Mouse (Mus musculus) E14TG2a.4 (cell line): ENCODE results near the gene Exoc3l.
A peak's percentile ranks its signal among the peaks of the same experiment; 100 is the strongest.

Experiments used
- H3K27me3 ChIP-seq: 2 replicates; pipeline ENCODE4 v1.6.1; 2014; ENCODE audit warnings: low read length, control low read depth; ENCODE audit not compliant: insufficient read depth
- H3K36me3 ChIP-seq: 2 replicates; pipeline ENCODE4 v1.6.1; 2014; ENCODE audit warnings: low read length, control low read depth; ENCODE audit not compliant: insufficient read depth
- H3K4me1 ChIP-seq: replicated peaks from 2 replicates; pipeline ENCODE4 v1.6.1; 2014; ENCODE audit warnings: low read depth, low read length, control low read depth
- H3K4me3 ChIP-seq: replicated peaks from 2 replicates; pipeline ENCODE4 v1.5.1; 2014; ENCODE audit warnings: mild to moderate bottlenecking, low read length
- H3K9me3 ChIP-seq: 2 replicates; pipeline ENCODE4 v1.6.1; 2014; ENCODE audit warnings: low read length, control low read depth
- CTCF ChIP-seq: conservative IDR thresholded peaks from 2 replicates; pipeline ENCODE4 v1.5.1; 2014; ENCODE audit warnings: low read length
- NANOG ChIP-seq: IDR thresholded peaks from 2 replicates; pipeline ENCODE4 v1.6.1; 2014; ENCODE audit warnings: borderline replicate concordance, low read length, mixed read lengths
- POU5F1 ChIP-seq: IDR thresholded peaks from 2 replicates; pipeline ENCODE4 v1.6.1; 2014; ENCODE audit warnings: low read length, borderline replicate concordance

Gene Exoc3l

GRCm38 (mm10) chr8:105269075-105269458 lies 26.8 kb downstream of the Exoc3l start:
- peaks cover 65% of the 10 kb centered on the region for H3K4me1 ChIP-seq
- no peaks in the 10 kb centered on the region for H3K9me3 ChIP-seq
- peak overlapping the region; percentile 78 for H3K4me3 ChIP-seq
- no peaks in the 10 kb centered on the region for H3K36me3 ChIP-seq
- H3K27me3 ChIP-seq: peaks cover 97% of the 10 kb centered on the region
- TF ChIP-seq CTCF (no peak), NANOG (no peak), POU5F1 (no peak)

DNA sequence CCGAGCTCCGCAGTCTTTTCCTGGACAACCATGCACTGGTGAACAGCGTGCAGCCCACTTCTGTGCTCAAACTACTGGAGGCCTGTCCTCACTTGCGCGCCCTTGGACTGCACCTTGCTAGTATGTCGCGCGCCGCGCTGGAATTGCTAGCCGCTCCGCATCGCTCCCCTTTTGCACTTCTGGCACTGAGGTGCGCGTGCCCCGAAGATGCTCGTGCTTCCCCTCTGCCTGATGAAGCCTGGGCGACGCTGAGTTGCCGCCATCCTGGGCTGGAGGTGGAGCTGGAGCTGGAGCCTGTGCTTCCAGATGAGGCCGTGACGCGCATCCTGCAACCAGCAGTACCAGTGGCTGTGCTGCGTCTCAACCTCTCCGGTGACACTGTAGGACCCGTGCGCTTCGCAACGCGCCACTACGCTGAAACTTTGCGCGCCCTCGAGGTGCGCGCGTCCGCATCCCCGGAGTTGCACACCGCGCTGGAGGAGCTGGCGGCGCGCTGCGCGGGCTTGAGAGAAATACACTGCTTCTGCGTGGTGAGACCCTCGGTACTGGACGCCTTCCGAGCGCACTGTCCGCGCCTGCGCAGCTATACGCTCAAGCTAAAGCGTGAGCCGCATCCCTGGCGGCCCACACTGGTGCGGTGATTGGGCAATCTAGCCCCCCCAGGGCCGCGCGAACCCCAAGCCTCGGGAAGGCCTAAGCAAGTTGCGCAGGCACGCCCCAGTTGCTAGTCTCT lies 27.4 kb downstream of the Exoc3l start:
- peak overlapping the region; percentile 78 for H3K4me3 ChIP-seq
- TF ChIP-seq CTCF (no peak), NANOG (no peak), POU5F1 (no peak)
- H3K36me3 ChIP-seq: no peaks in the 10 kb centered on the region
- no peaks in the 10 kb centered on the region for H3K9me3 ChIP-seq
- peaks cover 70% of the 10 kb centered on the region for H3K4me1 ChIP-seq
- H3K27me3 ChIP-seq: peaks cover 96% of the 10 kb centered on the region

DNA sequence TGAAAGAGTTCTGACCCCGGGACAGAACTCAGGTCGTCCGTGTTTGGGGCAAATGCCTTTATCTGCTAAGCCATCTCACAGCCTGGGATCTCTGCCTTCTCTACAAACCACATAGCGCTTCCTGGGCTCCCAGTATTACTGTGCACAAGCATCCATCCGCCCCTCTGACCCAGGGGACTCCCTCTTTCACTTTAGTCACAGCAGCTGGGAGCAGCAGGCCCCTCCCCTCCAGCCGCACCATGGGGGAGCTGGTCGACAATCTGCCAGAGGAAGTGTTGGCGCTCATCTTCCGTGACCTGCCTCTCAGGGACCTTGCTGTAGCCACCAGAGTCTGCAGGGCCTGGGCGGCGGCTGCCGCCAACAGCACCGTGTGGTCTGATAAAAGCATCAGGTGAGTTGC lies 29.1 kb downstream of the Exoc3l start:
- Histone ChIP-seq H3K36me3 (no peaks in the 10 kb centered on the region), H3K4me1 (peaks cover 80% of the 10 kb centered on the region), H3K27me3 (peaks cover 94% of the 10 kb centered on the region), H3K9me3 (no peaks in the 10 kb centered on the region), H3K4me3 (0 out of 2 replicates have a peak overlapping the region, but pooled peaks have one; percentile 10)
- no peak for TF ChIP-seq POU5F1
- no peak for TF ChIP-seq CTCF
- no peak for TF ChIP-seq NANOG

GRCm38 (mm10) chr8:105265128-105265527 lies 30.8 kb downstream of the Exoc3l start:
- TF ChIP-seq POU5F1 (no peak), NANOG (no peak), CTCF (no peak)
- 0 out of 2 replicates have a peak, but pooled peaks cover 3% of the 10 kb centered on the region for H3K9me3 ChIP-seq

GRCm38 (mm10) chr8:105264024-105264982 lies 31.6 kb downstream of the Exoc3l start, which contains the start of the genes Tradd and Fbxl8:
Gene Tradd, minus strand, starts transcription at chr8:105264609.
Gene Fbxl8, plus strand, starts transcription at chr8:105264648.
- peaks cover 80% of the 10 kb centered on the region for H3K4me1 ChIP-seq
- peaks cover 92% of the 10 kb centered on the region for H3K27me3 ChIP-seq
- no peaks in the 10 kb centered on the region for H3K36me3 ChIP-seq
- H3K4me3 ChIP-seq: peak within 1 kb of the TSS; percentile 81
- no peak for TF ChIP-seq NANOG
- TF ChIP-seq POU5F1: no peak
- 0 out of 2 replicates have a peak, but pooled peaks have one; percentile 15 for TF ChIP-seq CTCF
- 0 out of 2 replicates have a peak, but pooled peaks cover 3% of the 10 kb centered on the region for H3K9me3 ChIP-seq

More at GRCm38 (mm10) chr8:105265128-105265527, 30.8 kb downstream of the Exoc3l start:
- H3K4me3 ChIP-seq: peak overlapping the region; percentile 81
- no peaks in the 10 kb centered on the region for H3K36me3 ChIP-seq
- H3K4me1 ChIP-seq: peaks cover 80% of the 10 kb centered on the region
- H3K27me3 ChIP-seq: peaks cover 92% of the 10 kb centered on the region

DNA sequence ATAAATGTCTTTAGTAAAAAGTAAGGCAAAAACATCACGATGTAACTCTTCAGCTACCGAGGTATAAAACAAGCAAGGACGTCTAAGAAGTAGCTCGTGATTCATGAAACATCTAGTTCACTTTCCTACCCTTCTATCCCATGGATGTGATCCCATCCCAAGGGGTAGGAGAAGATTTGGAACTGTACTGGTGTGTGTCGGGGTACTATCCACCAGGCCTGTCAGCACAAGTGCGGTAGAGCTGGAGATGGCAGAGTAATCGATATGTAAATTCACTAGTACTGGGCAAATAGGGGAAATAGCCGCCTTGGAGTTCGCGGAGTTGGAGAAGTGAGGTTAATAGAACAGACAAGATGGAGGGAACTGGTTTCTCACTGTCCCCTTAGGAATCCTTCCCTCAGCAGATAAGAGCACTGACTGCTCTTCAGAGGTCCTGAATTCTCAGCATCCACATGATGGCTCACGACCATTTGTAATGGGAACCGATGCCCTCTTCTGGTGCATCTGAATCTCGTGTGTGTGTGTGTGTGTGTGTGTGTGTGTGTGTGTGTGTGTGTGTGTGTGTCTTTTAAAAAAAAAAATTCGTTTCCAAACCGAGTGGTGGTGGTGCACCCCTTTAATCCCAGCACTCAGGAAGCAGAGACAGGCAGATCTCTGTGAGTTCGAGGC lies 32.5 kb downstream of the Exoc3l start:
- H3K9me3 ChIP-seq: 0 out of 2 replicates have a peak, but pooled peaks cover 3% of the 10 kb centered on the region
- TF ChIP-seq CTCF (no peak), NANOG (no peak), POU5F1 (no peak)
- peaks cover 92% of the 10 kb centered on the region for H3K27me3 ChIP-seq
- H3K36me3 ChIP-seq: no peaks in the 10 kb centered on the region
- peaks cover 82% of the 10 kb centered on the region for H3K4me1 ChIP-seq
- H3K4me3 ChIP-seq: peak overlapping the region; percentile 81

DNA sequence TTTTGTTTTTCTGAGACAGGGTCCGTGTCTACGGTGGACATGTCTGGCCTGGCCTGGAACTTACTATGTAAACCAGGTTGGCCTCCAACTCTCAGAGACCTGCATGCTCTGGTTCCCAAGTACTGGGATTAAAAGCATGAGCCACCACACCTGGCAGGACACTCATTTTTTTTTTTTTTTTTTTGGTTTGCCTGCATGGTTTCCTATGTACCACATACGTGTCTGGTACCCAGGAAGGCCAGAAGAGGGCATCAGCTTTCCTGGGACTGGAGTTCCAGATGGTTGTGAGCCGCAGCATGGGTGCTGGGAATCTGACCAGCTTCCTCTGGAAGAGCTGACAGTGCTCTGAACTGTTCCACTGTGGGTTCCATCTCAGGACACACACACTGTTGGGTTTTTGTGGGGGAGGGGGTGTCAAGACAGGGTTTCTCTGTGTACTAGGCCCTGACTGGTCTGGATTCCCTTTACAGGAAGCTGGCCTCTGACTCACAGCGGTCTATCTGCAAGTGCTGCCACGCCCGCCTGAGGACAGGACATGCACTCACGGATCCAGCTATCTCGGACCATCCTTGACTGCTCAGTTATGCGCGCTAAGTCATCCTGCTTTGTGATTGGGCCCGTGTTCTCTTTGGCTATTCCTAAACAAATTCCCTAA lies 34.4 kb downstream of the Exoc3l start:
- Histone ChIP-seq H3K27me3 (peaks cover 89% of the 10 kb centered on the region), H3K36me3 (no peaks in the 10 kb centered on the region), H3K4me3 (no peak overlapping the region), H3K4me1 (peaks cover 75% of the 10 kb centered on the region), H3K9me3 (0 out of 2 replicates have a peak, but pooled peaks cover 3% of the 10 kb centered on the region)
- no peak for TF ChIP-seq CTCF
- TF ChIP-seq POU5F1: no peak
- no peak for TF ChIP-seq NANOG
